Comparison of ENCODE assay signal across 21 mouse cellular contexts in the genomic region with DNA sequence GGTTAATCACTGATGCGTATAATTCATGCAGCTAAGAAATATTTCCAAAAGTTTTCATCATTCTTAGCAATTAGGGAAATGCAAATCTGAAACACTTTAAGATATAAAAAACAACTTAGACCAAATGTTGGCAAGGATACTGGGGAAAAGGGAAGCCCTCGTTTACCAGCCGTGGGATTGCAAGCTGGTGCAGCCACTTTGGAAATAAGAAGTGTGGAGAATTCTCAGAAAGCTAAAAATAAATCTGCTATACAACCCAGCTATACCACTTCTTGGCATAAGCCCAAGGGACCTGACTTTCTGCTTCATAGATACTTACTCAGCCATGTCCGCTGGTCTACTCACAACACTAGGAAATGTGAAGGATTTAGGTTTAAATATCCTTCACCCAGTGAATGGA. TPM values are rescaled to one million over a fixed set of nuclear protein-coding genes. Genes with fewer than 3 reads are reported as not detected.
A peak's percentile ranks its signal among the peaks of the same experiment; 100 is the strongest.
DNase-seq lines count a peak whose midpoint lies in the region; ATAC-seq and TF ChIP-seq lines count a peak whose summit lies in the region.
"Had no signal": no experiment of that assay in that cellular context is flagged by ENCODE, and none has a peak within 500 bp of the region (broad histone marks: within the 10 kb centered on the region; RNA-seq: fewer than 3 reads in every experiment).

No protein-coding gene starts in this region.

- no peak for TF ChIP-seq CTCF in lung, adult 2 months (IDR thresholded peaks at IDR 0.05; ENCODE audit: insufficient read depth, low read length)

- DNase-seq in frontal cortex, postnatal 25 days (ENCODE audit: low spot score in 2 of 2): no peak
- peak; percentile 6 for DNase-seq in lung, postnatal 36 days
- DNase-seq in lung, adult 2 months: no peak
- peak; percentile 48 for DNase-seq in adipocyte (ENCODE audit: low spot score)
- DNase-seq in brain, embryonic 18.5 days (ENCODE audit: low read depth, low spot score): peak; percentile 12
- DNase-seq: adrenal gland, adult 8-10 months; B cell, adult 2 months; cerebellum, adult 9-11 months; heart, postnatal 4 days; kidney, adult 2 months; liver, embryonic 13.5 days; thymus, postnatal 14 days had no signal

- ATAC-seq in frontal cortex, adult (ENCODE audit: low TSS enrichment): peak; percentile 78
- no peak for ATAC-seq in hindbrain, embryonic 13.5 days (ENCODE audit: low FRiP score)
- ATAC-seq: forebrain, embryonic 15.5 days; midbrain, embryonic 15.5 days had no signal

- no peak overlapping the region for H3K9ac ChIP-seq in hindbrain, embryonic 13.5 days
- H3K9ac ChIP-seq: forebrain, embryonic 15.5 days; hindbrain, embryonic 15.5 days; liver, embryonic 13.5 days; lung, embryonic 15.5 days; midbrain, embryonic 15.5 days; neural tube, embryonic 13.5 days had no signal

- no peak for TF ChIP-seq POLR2A in lung, adult 2 months (IDR thresholded peaks at IDR 0.05; ENCODE audit: borderline replicate concordance, extremely low read depth, low read depth, low read length)

- H3K36me3 ChIP-seq in hindbrain, embryonic 13.5 days: no peaks in the 10 kb centered on the region
- H3K36me3 ChIP-seq: forebrain, embryonic 15.5 days; hindbrain, embryonic 15.5 days; liver, embryonic 13.5 days; lung, embryonic 15.5 days; midbrain, embryonic 15.5 days; neural tube, embryonic 13.5 days had no signal

- H3K4me3 ChIP-seq in lung, adult 2 months (replicated peaks; ENCODE audit: extremely low read depth, low read depth, low read length): no peak overlapping the region
- no peak overlapping the region for H3K4me3 ChIP-seq in hindbrain, embryonic 13.5 days
- H3K4me3 ChIP-seq: forebrain, embryonic 15.5 days; hindbrain, embryonic 15.5 days; liver, embryonic 13.5 days; lung, embryonic 15.5 days; midbrain, embryonic 15.5 days; neural tube, embryonic 13.5 days had no signal

- H3K27ac ChIP-seq in hindbrain, embryonic 13.5 days: no peak overlapping the region
- H3K27ac ChIP-seq: forebrain, embryonic 15.5 days; hindbrain, embryonic 15.5 days; kidney, postnatal 0 days; liver, embryonic 13.5 days; lung, embryonic 15.5 days; macrophage; midbrain, embryonic 15.5 days; neural tube, embryonic 13.5 days had no signal

- 49% methylated on average over 4 of the region's 4 CpGs for WGBS in lung, adult 2 months
- WGBS in hindbrain, embryonic 13.5 days: 93% methylated on average over 4 of the region's 4 CpGs

- H3K9me3 ChIP-seq in hindbrain, embryonic 13.5 days: no peaks in the 10 kb centered on the region
- H3K9me3 ChIP-seq: forebrain, embryonic 15.5 days; hindbrain, embryonic 15.5 days; liver, embryonic 13.5 days; lung, embryonic 15.5 days; midbrain, embryonic 15.5 days; neural tube, embryonic 13.5 days had no signal

- H3K27me3 ChIP-seq in hindbrain, embryonic 13.5 days: no peaks in the 10 kb centered on the region
- H3K27me3 ChIP-seq: forebrain, embryonic 15.5 days; hindbrain, embryonic 15.5 days; liver, embryonic 13.5 days; lung, embryonic 15.5 days; midbrain, embryonic 15.5 days; neural tube, embryonic 13.5 days had no signal

- H3K4me2 ChIP-seq in hindbrain, embryonic 13.5 days: no peak overlapping the region
- H3K4me2 ChIP-seq: forebrain, embryonic 15.5 days; hindbrain, embryonic 15.5 days; liver, embryonic 13.5 days; lung, embryonic 15.5 days; midbrain, embryonic 15.5 days; neural tube, embryonic 13.5 days had no signal

- H3K4me1 ChIP-seq in lung, adult 2 months (ENCODE audit: control insufficient read depth, insufficient read depth, low read length): no peaks in the 10 kb centered on the region
- no peaks in the 10 kb centered on the region for H3K4me1 ChIP-seq in hindbrain, embryonic 13.5 days (replicated peaks)
- H3K4me1 ChIP-seq: forebrain, embryonic 15.5 days; hindbrain, embryonic 15.5 days; liver, embryonic 13.5 days; lung, embryonic 15.5 days; midbrain, embryonic 15.5 days; neural tube, embryonic 13.5 days had no signal

RNA-seq across cellular contexts. Expression of gene Stk35, which starts 51.2 kb away (rescaled TPM):
- polyA plus RNA-seq in lung, adult 2 months (2012; rRNA removed): 18.2 and 20.1 TPM in 2 replicates
- polyA plus RNA-seq in hindbrain, embryonic 13.5 days (2015; fragmentation: Nextera tagmentation; extraction: Ambion mirVana): 8.2 and 8.7 TPM in 2 replicates

Comparison
In these comparisons a context has a peak if more than half of its experiments do, and no peak if none do; other contexts are left out.
1. DNase-seq: peak in lung, postnatal 36 days (single experiment), adipocyte (single experiment) and brain, embryonic 18.5 days (single experiment); none in frontal cortex, postnatal 25 days (0 of 2) and lung, adult 2 months (single experiment).